Mouse (Mus musculus) cerebellum, adult 2 months (tissue): ENCODE results near the gene Prdm2.

Experiments used
- CTCF ChIP-seq: fragments of 200-500 bp; IDR thresholded peaks from 2 replicates; pipeline ENCODE4 v1.5.1; 2011; ENCODE audit warnings: low read depth, mild to moderate bottlenecking, control low read depth, low read length, moderate library complexity, borderline replicate concordance; ENCODE audit not compliant: insufficient read depth
- POLR2A ChIP-seq: fragments of 200-500 bp; IDR thresholded peaks from 2 replicates; pipeline ENCODE4 v1.6.1; 2011; ENCODE audit warnings: low read length, control low read depth, borderline replicate concordance; ENCODE audit not compliant: insufficient read depth

DNA sequence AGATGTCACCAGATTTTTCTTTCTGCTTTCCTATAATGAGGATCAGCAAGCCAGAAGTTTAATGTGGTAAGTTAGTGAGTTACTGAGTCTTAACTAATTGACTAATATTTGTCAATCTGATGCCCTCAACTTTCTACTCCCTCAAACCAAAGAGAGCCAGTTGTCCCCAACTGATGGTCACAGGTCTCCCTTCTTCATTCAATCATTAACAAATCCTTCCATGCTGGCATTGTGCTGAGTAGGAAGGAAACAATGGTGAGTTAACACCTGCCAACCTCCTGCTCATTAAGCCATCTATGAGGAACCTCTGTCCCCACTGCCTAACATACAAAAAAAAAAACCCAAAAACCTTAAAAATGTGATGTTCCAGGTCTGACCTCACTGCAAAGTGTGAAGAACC, 26.7 kb downstream of the Prdm2 start:
- no peak for TF ChIP-seq CTCF
- no peak for TF ChIP-seq POLR2A
